In the genomic region with DNA sequence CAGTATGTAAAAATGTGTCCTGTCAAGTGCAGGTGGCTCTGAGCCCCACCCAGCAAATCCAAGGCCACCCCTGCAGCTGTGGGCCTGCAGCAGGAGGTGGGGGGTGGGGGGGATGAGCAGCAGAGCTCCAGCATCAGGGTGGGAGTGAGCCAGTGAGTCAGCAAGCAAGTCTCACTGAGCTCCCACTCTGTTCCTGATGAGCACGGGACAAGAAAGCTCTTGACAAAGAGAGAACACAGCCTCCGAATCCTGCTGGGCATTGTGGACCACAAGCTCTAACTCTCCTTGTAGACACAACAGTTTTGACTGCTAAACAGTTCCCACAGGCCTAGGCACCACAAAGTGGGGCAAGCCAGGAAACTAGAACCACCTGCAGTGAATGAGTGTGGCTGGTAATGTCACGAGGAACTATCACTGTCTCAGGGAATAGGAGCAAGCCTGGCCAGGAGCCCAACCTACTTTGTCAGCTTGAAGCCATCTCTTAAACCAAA, we compare ENCODE assay signal across 9 mouse cellular contexts. TPM values are rescaled to one million over a fixed set of nuclear protein-coding genes. Genes with fewer than 3 reads are reported as not detected.
DNase-seq lines count a peak whose midpoint lies in the region; ATAC-seq and TF ChIP-seq lines count a peak whose summit lies in the region.
"Had no signal": no experiment of that assay in that cellular context is flagged by ENCODE, and none has a peak within 500 bp of the region (broad histone marks: within the 10 kb centered on the region; RNA-seq: fewer than 3 reads in every experiment).

No protein-coding gene starts in this region.

- no peak for TF ChIP-seq POLR2A in heart, adult 2 months (IDR thresholded peaks at IDR 0.05; ENCODE audit: insufficient read depth, low read depth, low read length)

- intact Hi-C loops in heart, adult 2 months (cut with DNase I): no loop called here

- WGBS in heart, embryonic 13.5 days: 38% methylated on average over 3 of the region's 3 CpGs
- 48% methylated on average over 3 of the region's 3 CpGs for WGBS in heart, adult 2 months
- 50% methylated on average over 3 of the region's 3 CpGs for WGBS in embryonic facial prominence, embryonic 13.5 days
- WGBS in neural tube, embryonic 15.5 days: 39% methylated on average over 3 of the region's 3 CpGs

- H3K36me3 ChIP-seq in heart, embryonic 13.5 days: peaks cover 14% of the 10 kb centered on the region
- peaks cover 5% of the 10 kb centered on the region; the same call in 1 of the 2 replicates for H3K36me3 ChIP-seq in heart, adult 2 months (ENCODE audit: control insufficient read depth, insufficient read depth, low read length)
- H3K36me3 ChIP-seq in G1E (replicated peaks): peaks cover 38% of the 10 kb centered on the region
- peaks cover 13% of the 10 kb centered on the region for H3K36me3 ChIP-seq in embryonic facial prominence, embryonic 13.5 days
- H3K36me3 ChIP-seq in neural tube, embryonic 15.5 days: peaks cover 9% of the 10 kb centered on the region

- DNase-seq in heart, adult 2 months: no peak
- DNase-seq in G1E (ENCODE audit: low spot score): peak; percentile 32
- no peak for DNase-seq in urinary bladder, postnatal 4 days (ENCODE audit: low spot score in 2 of 2)
- no peak for DNase-seq in MN1 (ENCODE audit: low spot score)
- DNase-seq in spleen, postnatal 36 days (ENCODE audit: low spot score in 2 of 2): no peak

- H3K9me3 ChIP-seq in heart, embryonic 13.5 days: no peaks in the 10 kb centered on the region
- no peaks in the 10 kb centered on the region for H3K9me3 ChIP-seq in G1E (replicated peaks)
- H3K9me3 ChIP-seq in embryonic facial prominence, embryonic 13.5 days: no peaks in the 10 kb centered on the region
- H3K9me3 ChIP-seq in neural tube, embryonic 15.5 days (replicated peaks): no peaks in the 10 kb centered on the region

- no peak for ATAC-seq in heart, embryonic 13.5 days (ENCODE audit: extremely low read depth, insufficient number of reproducible peaks, low FRiP score, low TSS enrichment)
- peak; percentile 15; the same call in 1 of the 2 replicates for ATAC-seq in G1E (ENCODE audit: extremely low read depth, insufficient number of reproducible peaks, low FRiP score, poor library complexity, severe bottlenecking)
- no peak for ATAC-seq in embryonic facial prominence, embryonic 13.5 days (ENCODE audit: insufficient number of reproducible peaks, insufficient read depth, low FRiP score, low TSS enrichment, low read depth)
- no peak for ATAC-seq in neural tube, embryonic 15.5 days (ENCODE audit: low FRiP score)

- no peaks in the 10 kb centered on the region for H3K27me3 ChIP-seq in heart, embryonic 13.5 days (replicated peaks)
- no peaks in the 10 kb centered on the region for H3K27me3 ChIP-seq in heart, adult 2 months (ENCODE audit: control insufficient read depth, insufficient read depth, low read length)
- no peaks in the 10 kb centered on the region for H3K27me3 ChIP-seq in G1E (ENCODE audit: insufficient read depth, low read length)
- no peaks in the 10 kb centered on the region for H3K27me3 ChIP-seq in embryonic facial prominence, embryonic 13.5 days
- no peaks in the 10 kb centered on the region for H3K27me3 ChIP-seq in neural tube, embryonic 15.5 days (replicated peaks)

- peaks cover 46% of the 10 kb centered on the region for H3K4me1 ChIP-seq in heart, embryonic 13.5 days
- H3K4me1 ChIP-seq in heart, adult 2 months (ENCODE audit: control insufficient read depth, insufficient read depth, low read length): peaks cover 14% of the 10 kb centered on the region
- H3K4me1 ChIP-seq in G1E (ENCODE audit: insufficient read depth, low read depth, low read length): peaks cover 15% of the 10 kb centered on the region
- H3K4me1 ChIP-seq in embryonic facial prominence, embryonic 13.5 days: peaks cover 19% of the 10 kb centered on the region
- H3K4me1 ChIP-seq in neural tube, embryonic 15.5 days: peaks cover 18% of the 10 kb centered on the region

- H3K27ac ChIP-seq in heart, embryonic 13.5 days (replicated peaks): peak overlapping the region; percentile 78
- H3K27ac ChIP-seq in heart, adult 2 months: no peak overlapping the region
- peak overlapping the region; percentile 57; the same call in 1 of the 2 replicates for H3K27ac ChIP-seq in embryonic facial prominence, embryonic 13.5 days
- 0 out of 2 replicates have a peak overlapping the region, but pooled peaks have one; percentile 30 for H3K27ac ChIP-seq in neural tube, embryonic 15.5 days (replicated peaks)
- H3K27ac ChIP-seq: macrophage had no signal

- no peak for TF ChIP-seq CTCF in heart, adult 2 months (IDR thresholded peaks at IDR 0.05)
- TF ChIP-seq CTCF in G1E (IDR thresholded peaks at IDR 0.05; ENCODE audit: low read depth, low read length): no peak

- H3K4me2 ChIP-seq in heart, embryonic 13.5 days: peak overlapping the region; percentile 34
- no peak overlapping the region for H3K4me2 ChIP-seq in embryonic facial prominence, embryonic 13.5 days
- H3K4me2 ChIP-seq in neural tube, embryonic 15.5 days: no peak overlapping the region

- peaks cover 5% of the 10 kb centered on the region; the same call in 1 of the 2 replicates for H3K79me2 ChIP-seq in heart, adult 2 months (replicated peaks; ENCODE audit: control insufficient read depth, insufficient read depth, low read length)

- H3K9ac ChIP-seq in heart, embryonic 13.5 days: peak overlapping the region; percentile 65; the same call in 1 of the 2 replicates
- no peak overlapping the region for H3K9ac ChIP-seq in heart, adult 2 months (ENCODE audit: low read depth, low read length)
- 0 out of 2 replicates have a peak overlapping the region, but pooled peaks have one; percentile 17 for H3K9ac ChIP-seq in embryonic facial prominence, embryonic 13.5 days
- H3K9ac ChIP-seq in neural tube, embryonic 15.5 days (replicated peaks): no peak overlapping the region

- TF ChIP-seq EP300 in heart, adult 2 months (IDR thresholded peaks at IDR 0.05; ENCODE audit: insufficient read depth, low read depth, low read length): no peak

- no peak overlapping the region for H3K4me3 ChIP-seq in heart, embryonic 13.5 days
- H3K4me3 ChIP-seq in heart, adult 2 months: no peak overlapping the region
- H3K4me3 ChIP-seq in G1E (ENCODE audit: low read depth, low read length): peak overlapping the region; percentile 13; the same call in 1 of the 2 replicates
- H3K4me3 ChIP-seq in embryonic facial prominence, embryonic 13.5 days: no peak overlapping the region
- H3K4me3 ChIP-seq in neural tube, embryonic 15.5 days (replicated peaks): no peak overlapping the region

RNA-seq across cellular contexts. Expression of a gene that starts 45.6 kb away (rescaled TPM):
- polyA plus RNA-seq in heart, embryonic 13.5 days (2015; fragmentation: Nextera tagmentation; extraction: Ambion mirVana): 0.32 and 0.55 TPM in 2 replicates
- not detected for total RNA-seq in heart, adult 2 months (2021)
- 0.09 TPM in 1 of 2 replicates, not detected in the other for polyA plus RNA-seq in heart, adult 2 months (2012; rRNA removed)
- total RNA-seq in G1E (2014; fragmentation: Nextera tagmentation) (2.4 TPM in 1 of 2 replicates, not detected in the other), G1E (2017) (0.17 and 0.71 TPM in 2 replicates)
- not detected in 2 replicates for polyA plus RNA-seq in G1E (2012)
- 0.18 and 0.38 TPM in 2 replicates for polyA plus RNA-seq in embryonic facial prominence, embryonic 13.5 days (2015; fragmentation: Nextera tagmentation; extraction: Ambion mirVana)
- polyA plus RNA-seq in neural tube, embryonic 15.5 days (2015; fragmentation: Nextera tagmentation; extraction: Ambion mirVana): 0.37 and 0.57 TPM in 2 replicates
- polyA plus RNA-seq: macrophage had no signal

RNA-seq across cellular contexts. Expression of a gene that starts 46.0 kb away (rescaled TPM):
- polyA plus RNA-seq in heart, embryonic 13.5 days (2015; fragmentation: Nextera tagmentation; extraction: Ambion mirVana): 30.1 and 33.2 TPM in 2 replicates
- 10 to 100 TPM; 59.3 to 65.4 TPM for total RNA-seq in heart, adult 2 months (2021)
- polyA plus RNA-seq in heart, adult 2 months (2012; rRNA removed): 50.4 and 80.7 TPM in 2 replicates
- total RNA-seq in G1E (2014; fragmentation: Nextera tagmentation): 17.6 and 18.1 TPM in 2 replicates
- total RNA-seq in G1E (2017): 32.0 and 34.8 TPM in 2 replicates
- 21.7 and 25.7 TPM in 2 replicates for polyA plus RNA-seq in G1E (2012)
- polyA plus RNA-seq in embryonic facial prominence, embryonic 13.5 days (2015; fragmentation: Nextera tagmentation; extraction: Ambion mirVana): 42.6 and 44.4 TPM in 2 replicates
- polyA plus RNA-seq in neural tube, embryonic 15.5 days (2015; fragmentation: Nextera tagmentation; extraction: Ambion mirVana): 61.2 and 62.4 TPM in 2 replicates

Comparison
In these comparisons a context has a peak if more than half of its experiments do, and no peak if none do; other contexts are left out.
1. H3K9ac ChIP-seq: peak in heart, embryonic 13.5 days (single experiment) and embryonic facial prominence, embryonic 13.5 days (single experiment); none in heart, adult 2 months (single experiment) and neural tube, embryonic 15.5 days (single experiment).